Mouse (Mus musculus) hindbrain, embryonic 12.5 days (tissue): ENCODE data around the gene Rps7. TPM values are rescaled to one million over a fixed set of nuclear protein-coding genes. Genes with fewer than 3 reads are reported as not detected.

Experiments used
- microRNA-seq: library from miRNA; unstranded; fragments of <30 nt; microRNA quantifications from one replicate; pipeline ENCODE4, GENCODE M21; 2017
- polyA plus RNA-seq: library from polyadenylated mRNA; unstranded; fragments of >200 nt; fragmentation: Nextera tagmentation; extraction: Ambion mirVana; gene quantifications from 2 replicates; pipeline ENCODE4 v1.2.1, GENCODE M21; 2016

Gene Rps7
- polyA plus RNA-seq, 1 experiment from 2014 or later = 629 TPM

Small RNA genes within 50 kb of the gene (microRNA-seq; reads per million reads assigned to microRNA genes)
- gene Mir6937 = not detected

Other genes with a start within 250 kb of the Rps7 start
- gene Dcdc2c, start 83.6 kb downstream of the Rps7 start, polyA plus RNA-seq = 0.14 TPM in 1 of 2 replicates, not detected in the other
- not detected in 2 replicates for gene Allc, start 53.4 kb downstream of the Rps7 start, polyA plus RNA-seq
- gene Colec11, start 12.6 kb downstream of the Rps7 start, polyA plus RNA-seq = 0.35 and 0.60 TPM in 2 replicates
- 26.7 and 31.5 TPM in 2 replicates for gene Rnaseh1, start 13.6 kb upstream of the Rps7 start, polyA plus RNA-seq
- gene Adi1, start 39.3 kb upstream of the Rps7 start, polyA plus RNA-seq = 40.3 and 46.3 TPM in 2 replicates
- 42.1 and 43.2 TPM in 2 replicates for gene Trappc12, start 114.5 kb upstream of the Rps7 start, polyA plus RNA-seq
- gene Eipr1, start 115.8 kb upstream of the Rps7 start, polyA plus RNA-seq = 48.9 and 49.6 TPM in 2 replicates